Mouse (Mus musculus) retina, adult 2 months (tissue): ENCODE data around the gene Ptprn.

Source experiments
- DNase-seq: peaks from one replicate; pipeline ENCODE4 v3.0.0-alpha.2; 2012; ENCODE audit warnings: low read depth, low spot score

Ptprn gene

DNA sequence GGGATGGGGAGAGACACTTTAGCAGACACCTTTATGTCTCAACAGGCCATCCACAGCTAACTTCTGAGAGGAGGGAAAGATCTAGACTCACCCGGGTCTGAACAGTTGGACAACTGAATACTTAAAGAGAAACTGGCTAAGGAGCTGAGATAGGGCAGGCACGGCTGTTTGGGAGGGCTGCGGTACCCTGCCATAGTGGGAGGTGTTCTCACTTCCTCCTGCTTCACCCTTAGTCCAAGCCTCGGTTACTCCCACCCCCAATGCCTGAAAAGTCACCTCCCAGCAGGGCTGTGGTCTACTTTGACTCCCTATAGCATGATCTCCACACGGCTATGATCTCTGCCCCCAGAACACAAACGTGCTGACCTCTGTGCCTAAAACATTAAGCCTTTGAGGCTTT is 40.8 kb downstream of the Ptprn start:
- no peak for DNase-seq

GRCm38 (mm10) chr1:75222926-75223325 is 41.4 kb downstream of the Ptprn start:
- DNase-seq, result no peak

DNA sequence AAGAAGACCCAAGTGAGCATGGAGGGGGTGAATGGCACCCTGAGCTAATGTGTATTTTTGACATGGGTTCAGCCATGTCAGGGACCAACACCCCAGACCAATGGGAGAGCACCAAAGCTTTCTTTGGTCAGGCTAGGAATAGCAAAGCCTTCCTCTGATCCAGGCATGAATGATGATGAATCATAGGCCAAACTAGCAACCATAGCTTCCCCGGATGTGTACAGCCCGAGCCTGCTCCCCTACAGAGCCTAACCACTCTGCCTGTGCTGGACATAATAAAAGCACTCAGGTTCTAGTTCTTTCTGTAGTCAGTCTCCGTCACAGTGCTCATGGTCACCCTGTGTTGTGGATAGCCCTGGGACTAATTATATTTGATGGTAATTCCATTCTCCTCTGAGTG is 42.8 kb downstream of the Ptprn start:
- no peak for DNase-seq

DNA sequence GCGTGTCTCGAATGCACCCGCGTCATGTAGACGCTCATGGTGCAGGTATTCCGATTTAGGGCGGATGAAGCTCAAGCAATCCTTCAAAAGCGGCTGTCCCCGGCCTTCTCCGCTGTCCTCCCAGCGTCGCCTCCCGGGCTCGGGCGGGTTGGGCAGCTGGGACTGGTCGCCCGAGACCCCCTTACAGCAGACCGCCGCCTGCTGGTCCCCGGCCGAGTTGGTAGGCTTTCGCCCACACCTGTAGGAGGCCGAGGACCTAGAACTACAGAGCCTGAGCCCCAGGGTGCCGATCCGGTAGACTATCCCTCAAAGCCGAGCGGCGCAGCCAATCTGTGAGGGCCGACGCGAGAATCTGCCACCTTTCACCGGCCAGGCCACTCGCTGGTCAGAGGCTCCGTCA is 44.8 kb downstream of the Ptprn start, which contains the start of gene Tuba4a:
TSS of gene Tuba4a (minus strand) at position 335 of the 400 bp plus-strand sequence.
- no peak for DNase-seq

- peak; percentile 84 for DNase-seq
Observed at GRCm38 (mm10) chr1:75219078-75219477, 45.2 kb downstream of the Ptprn start.

- no peak for DNase-seq
Observed at GRCm38 (mm10) chr1:75218227-75219001, 45.9 kb downstream of the Ptprn start.

GRCm38 (mm10) chr1:75217893-75218226 is 46.4 kb downstream of the Ptprn start:
- DNase-seq, result no peak

DNA sequence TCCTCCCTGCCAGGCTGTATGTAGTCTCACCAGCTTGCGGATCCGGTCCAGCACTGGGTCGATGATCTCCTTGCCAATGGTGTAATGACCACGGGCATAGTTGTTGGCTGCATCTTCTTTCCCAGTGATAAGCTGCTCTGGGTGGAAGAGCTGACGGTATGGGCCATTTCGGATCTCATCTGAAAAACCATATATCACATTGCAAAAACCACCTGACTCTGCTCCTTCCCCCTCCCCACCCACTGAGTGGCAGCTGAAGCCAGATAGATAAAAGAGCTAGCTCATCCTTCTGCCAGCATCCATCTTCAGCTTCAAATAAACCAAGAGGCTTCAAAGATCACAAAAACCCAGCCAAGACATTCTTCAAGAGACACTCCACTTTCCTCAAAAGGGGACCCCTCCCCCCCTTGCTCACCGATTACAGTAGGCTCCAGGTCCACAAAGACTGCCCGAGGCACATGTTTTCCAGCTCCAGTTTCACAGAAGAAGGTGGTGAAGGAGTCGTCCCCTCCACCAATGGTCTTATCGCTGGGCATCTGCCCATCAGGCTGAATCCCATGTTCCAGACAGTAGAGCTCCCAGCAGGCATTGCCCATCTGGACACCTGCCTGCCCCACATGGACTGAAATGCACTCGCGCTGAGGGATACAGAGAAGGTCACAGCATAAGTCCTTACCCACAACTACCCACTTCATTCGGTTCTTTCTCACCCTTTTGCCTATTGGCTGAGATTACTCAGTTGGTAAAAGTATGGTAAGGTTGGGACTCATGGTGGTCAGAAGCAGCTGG is 47.3 kb downstream of the Ptprn start:
- DNase-seq, result no peak

- no peak for DNase-seq
Observed at GRCm38 (mm10) chr1:75215785-75216184, 48.5 kb downstream of the Ptprn start.

- DNase-seq, result no peak
Observed at GRCm38 (mm10) chr1:75214886-75215285, 49.4 kb downstream of the Ptprn start.

- DNase-seq, result no peak
Observed at GRCm38 (mm10) chr1:75214442-75214841, 49.9 kb downstream of the Ptprn start.

GRCm38 (mm10) chr1:75213096-75213495 is 51.2 kb downstream of the Ptprn start:
- no peak for DNase-seq

DNA sequence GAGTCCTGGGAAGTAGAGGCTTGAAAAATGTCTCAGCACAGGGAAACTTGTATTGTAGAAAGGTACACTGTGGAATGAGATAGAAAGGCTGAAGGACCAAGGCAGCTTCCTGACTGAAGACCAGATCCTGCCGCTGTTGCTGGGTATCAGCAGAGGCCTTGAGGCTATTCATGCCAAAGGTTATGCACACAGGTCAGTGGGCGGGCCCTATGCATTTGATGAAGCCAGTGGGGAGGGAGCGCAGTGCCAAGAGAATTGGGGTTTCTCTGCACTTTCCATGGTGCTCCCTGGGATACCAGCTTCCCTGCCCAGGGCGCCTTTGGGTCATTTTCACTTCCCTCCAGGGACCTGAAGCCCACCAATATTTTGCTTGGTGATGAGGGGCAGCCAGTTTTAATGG is 51.8 kb downstream of the Ptprn start:
- DNase-seq, result no peak

- DNase-seq, result no peak
Observed at GRCm38 (mm10) chr1:75211141-75211708, 53.1 kb downstream of the Ptprn start.

DNA sequence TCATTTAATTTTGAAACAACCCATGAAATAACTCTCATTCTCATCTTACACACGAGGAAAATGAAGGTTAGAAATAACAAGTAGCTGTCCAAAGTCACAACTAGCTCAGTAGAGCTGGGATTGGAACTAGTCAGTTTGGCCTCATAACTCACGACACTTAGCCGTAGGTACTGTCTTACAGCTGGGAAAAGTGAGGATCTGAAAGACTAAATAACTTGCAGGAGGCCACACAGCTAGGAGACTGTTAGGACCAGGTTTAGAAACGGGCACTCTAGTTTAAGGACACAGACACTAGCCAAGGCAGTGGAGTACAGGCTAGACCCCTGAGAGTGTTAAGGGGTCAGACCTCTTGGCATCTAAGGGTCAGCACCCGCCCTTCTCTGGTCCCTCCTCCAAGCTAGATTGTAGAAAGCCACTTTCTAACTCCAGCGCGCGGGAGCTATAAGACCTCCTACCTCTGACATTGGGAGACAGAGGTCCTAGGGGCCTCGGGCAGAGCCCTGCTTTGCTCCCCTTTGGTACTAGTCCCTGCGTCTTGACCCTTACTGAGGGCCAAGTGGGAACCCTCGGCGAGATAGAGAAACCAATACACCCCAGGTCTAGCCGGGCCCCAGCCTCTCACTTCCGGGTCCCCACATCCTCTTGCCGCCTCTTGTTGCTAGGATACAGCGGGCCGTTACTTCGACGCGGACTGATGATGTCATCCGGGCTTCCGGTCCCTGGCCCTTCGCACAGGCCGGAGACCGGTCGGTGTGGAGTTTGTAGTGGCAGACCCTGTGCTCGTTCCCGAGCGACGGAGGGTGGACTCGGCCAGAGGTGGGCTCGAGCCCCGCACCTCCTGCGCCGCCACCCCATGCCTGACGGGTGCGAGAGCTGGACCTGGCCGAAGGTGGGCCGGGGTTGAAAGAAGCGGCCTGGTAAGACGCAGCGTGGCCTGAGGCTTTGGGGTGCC is 53.9 kb downstream of the Ptprn start, which contains the start of the genes Glb1l and Stk16:
TSS of gene Glb1l (minus strand) at position 678 of the 952 bp plus-strand sequence.
TSS of gene Stk16 (plus strand) at position 703 of the 952 bp plus-strand sequence.
- DNase-seq, result peak; percentile 92

DNA sequence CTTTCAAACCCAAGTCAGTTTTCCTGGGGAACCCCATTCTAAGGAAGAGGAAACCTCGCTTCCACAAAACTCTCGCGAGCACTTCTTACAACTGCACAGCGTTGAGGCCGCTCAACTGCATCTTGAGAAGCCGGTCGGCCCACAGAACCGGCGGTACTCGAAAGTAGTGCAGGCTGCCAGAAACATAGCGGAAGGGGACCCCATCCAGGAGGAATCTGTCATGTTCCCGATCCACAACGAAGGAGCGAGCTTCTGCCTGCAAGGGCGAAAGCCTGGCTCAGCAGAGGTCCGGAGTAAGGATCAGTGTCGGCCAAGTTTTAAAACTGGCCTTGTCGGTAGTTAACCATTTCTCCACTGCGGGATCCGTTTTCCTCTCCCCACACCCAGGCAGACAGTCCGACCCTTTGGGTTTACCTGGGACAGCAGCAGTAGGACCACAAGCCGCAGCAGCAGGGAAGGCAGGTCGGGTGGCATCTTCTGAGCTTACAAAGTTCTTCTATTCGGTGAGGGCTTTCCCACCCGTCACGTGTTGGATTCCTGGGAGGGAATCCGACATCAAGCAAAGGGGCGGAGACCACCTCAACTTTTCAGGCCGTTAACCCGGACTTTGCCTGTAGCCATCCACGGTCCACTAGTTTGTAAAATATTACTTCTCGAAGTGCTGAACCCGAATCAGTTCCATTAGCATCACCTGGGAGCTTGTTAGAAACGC is 55.2 kb downstream of the Ptprn start:
- DNase-seq, result no peak

DNA sequence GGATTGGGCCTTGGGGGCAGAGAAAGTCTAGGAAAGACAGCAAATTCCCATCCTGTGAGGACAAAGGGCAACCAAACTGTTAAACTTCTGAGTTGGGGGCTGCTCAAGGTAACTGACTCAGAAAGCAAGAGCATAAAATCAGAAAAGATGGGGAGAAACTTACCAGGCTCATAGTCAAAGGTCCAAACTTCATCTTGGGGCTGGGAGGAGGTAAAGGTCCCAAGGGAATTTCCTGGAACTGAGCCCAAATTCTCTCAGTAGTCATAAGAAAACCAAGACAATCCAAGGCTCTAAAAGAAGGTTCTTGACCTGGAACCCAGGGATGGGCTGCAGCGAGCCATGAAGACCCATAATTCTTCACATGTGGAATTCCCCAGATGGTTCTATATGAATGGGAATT is 63.1 kb downstream of the Ptprn start:
- DNase-seq, result no peak
